In genomic region chr4:133406313-133407056, GRCm38 (mm10) we compare ENCODE assay signal across 14 mouse cellular contexts. TPM values are rescaled to one million over a fixed set of nuclear protein-coding genes. Genes with fewer than 3 reads are reported as not detected.
DNase-seq lines count a peak whose midpoint lies in the region; ATAC-seq and TF ChIP-seq lines count a peak whose summit lies in the region.
"Had no signal": no experiment of that assay in that cellular context is flagged by ENCODE, and none has a peak within 500 bp of the region (broad histone marks: within the 10 kb centered on the region; RNA-seq: fewer than 3 reads in every experiment).

No protein-coding gene starts in this region.

- peak overlapping the region; percentile 82 for H3K27ac ChIP-seq in heart, embryonic 13.5 days (replicated peaks)
- 0 out of 2 replicates have a peak overlapping the region, but pooled peaks have one; percentile 45 for H3K27ac ChIP-seq in midbrain, embryonic 14.5 days (replicated peaks; ENCODE audit: low read depth, low read length)
- H3K27ac ChIP-seq in midbrain, postnatal 0 days (ENCODE audit: low read depth, low read length), result no peak overlapping the region
- H3K27ac ChIP-seq in heart, embryonic 16.5 days (ENCODE audit: low read length), result peak overlapping the region; percentile 55
- no peak overlapping the region for H3K27ac ChIP-seq in midbrain, embryonic 11.5 days (ENCODE audit: low read depth, low read length)

- H3K36me3 ChIP-seq in heart, embryonic 13.5 days, result no peaks in the 10 kb centered on the region
- H3K36me3 ChIP-seq in midbrain, embryonic 14.5 days (ENCODE audit: control insufficient read depth, insufficient read depth, low read length), result no peaks in the 10 kb centered on the region
- H3K36me3 ChIP-seq in midbrain, postnatal 0 days (ENCODE audit: insufficient read depth, low read length), result no peaks in the 10 kb centered on the region
- H3K36me3 ChIP-seq in heart, embryonic 16.5 days (ENCODE audit: control insufficient read depth, insufficient read depth), result no peaks in the 10 kb centered on the region
- H3K36me3 ChIP-seq in midbrain, embryonic 11.5 days (ENCODE audit: control insufficient read depth, insufficient read depth, low read length), result no peaks in the 10 kb centered on the region

- H3K27me3 ChIP-seq in heart, embryonic 13.5 days (replicated peaks), result no peaks in the 10 kb centered on the region
- no peaks in the 10 kb centered on the region for H3K27me3 ChIP-seq in midbrain, embryonic 14.5 days (ENCODE audit: control insufficient read depth, insufficient read depth, low read length)
- H3K27me3 ChIP-seq in midbrain, postnatal 0 days (ENCODE audit: insufficient read depth, low read length), result no peaks in the 10 kb centered on the region
- no peaks in the 10 kb centered on the region for H3K27me3 ChIP-seq in heart, embryonic 16.5 days (ENCODE audit: control insufficient read depth, insufficient read depth, low read length)
- no peaks in the 10 kb centered on the region for H3K27me3 ChIP-seq in midbrain, embryonic 11.5 days (ENCODE audit: control insufficient read depth, insufficient read depth, low read length)
- H3K27me3 ChIP-seq: megakaryocyte, embryonic 14.5 days had no signal

- TF ChIP-seq CTCF in midbrain, postnatal 0 days (IDR thresholded peaks at IDR 0.05), result no peak

- H3K9ac ChIP-seq in heart, embryonic 13.5 days, result peak overlapping the region; percentile 24; the same call in 1 of the 2 replicates
- H3K9ac ChIP-seq in midbrain, embryonic 14.5 days (replicated peaks; ENCODE audit: low read length), result no peak overlapping the region
- H3K9ac ChIP-seq in midbrain, postnatal 0 days (replicated peaks; ENCODE audit: low read length, poor library complexity, severe bottlenecking), result no peak overlapping the region
- 0 out of 2 replicates have a peak overlapping the region, but pooled peaks have one; percentile 27 for H3K9ac ChIP-seq in heart, embryonic 16.5 days (ENCODE audit: low read length)
- H3K9ac ChIP-seq in midbrain, embryonic 11.5 days (ENCODE audit: low read length), result no peak overlapping the region

- ATAC-seq in heart, embryonic 13.5 days (ENCODE audit: extremely low read depth, insufficient number of reproducible peaks, low FRiP score, low TSS enrichment), result no peak
- no peak for ATAC-seq in midbrain, embryonic 14.5 days (ENCODE audit: low FRiP score, low TSS enrichment)
- no peak for ATAC-seq in midbrain, postnatal 0 days (ENCODE audit: low FRiP score)
- ATAC-seq in heart, embryonic 16.5 days (replicated peaks; ENCODE audit: extremely low read depth, insufficient read depth, low FRiP score), result no peak
- ATAC-seq in midbrain, embryonic 11.5 days (ENCODE audit: low FRiP score), result no peak
- ATAC-seq: activated CD4-positive, CD25-positive, alpha-beta regulatory T cell, adult 4 months had no signal

- DNase-seq in heart, adult 18-20 months, result no peak
- no peak for DNase-seq in midbrain, embryonic 14.5 days
- DNase-seq in midbrain, postnatal 0 days (ENCODE audit: low spot score), result no peak
- peak; percentile 78 for DNase-seq in retina, postnatal 1 day
- no peak for DNase-seq in ovary, adult 18-20 months (ENCODE audit: low spot score)
- DNase-seq in midbrain, embryonic 11.5 days (ENCODE audit: low spot score, missing footprints), result no peak
- DNase-seq: cerebellum, adult 11 months; layer of hippocampus, adult 9-11 months; spleen, adult 18-20 months had no signal

- peaks cover 46% of the 10 kb centered on the region for H3K4me1 ChIP-seq in heart, embryonic 13.5 days
- H3K4me1 ChIP-seq in midbrain, embryonic 14.5 days (ENCODE audit: control insufficient read depth, insufficient read depth, low read length), result peaks cover 12% of the 10 kb centered on the region; the same call in 1 of the 2 replicates
- H3K4me1 ChIP-seq in midbrain, postnatal 0 days (ENCODE audit: insufficient read depth, low read length), result no peaks in the 10 kb centered on the region
- peaks cover 35% of the 10 kb centered on the region for H3K4me1 ChIP-seq in heart, embryonic 16.5 days (ENCODE audit: control insufficient read depth, insufficient read depth, low read length)
- H3K4me1 ChIP-seq in midbrain, embryonic 11.5 days (ENCODE audit: control insufficient read depth, insufficient read depth, low read length), result no peaks in the 10 kb centered on the region

- H3K4me2 ChIP-seq in heart, embryonic 13.5 days, result no peak overlapping the region
- H3K4me2 ChIP-seq in midbrain, embryonic 14.5 days (ENCODE audit: low read length), result no peak overlapping the region
- H3K4me2 ChIP-seq in midbrain, postnatal 0 days (ENCODE audit: low read depth, low read length, poor library complexity, severe bottlenecking), result no peak overlapping the region
- no peak overlapping the region for H3K4me2 ChIP-seq in heart, embryonic 16.5 days (ENCODE audit: low read depth, low read length)
- no peak overlapping the region for H3K4me2 ChIP-seq in midbrain, embryonic 11.5 days
- H3K4me2 ChIP-seq: liver, embryonic 11.5 days had no signal

- no peaks in the 10 kb centered on the region for H3K9me3 ChIP-seq in heart, embryonic 13.5 days
- no peaks in the 10 kb centered on the region for H3K9me3 ChIP-seq in midbrain, embryonic 14.5 days (ENCODE audit: control insufficient read depth, low read length)
- H3K9me3 ChIP-seq in midbrain, postnatal 0 days (ENCODE audit: low read length), result no peaks in the 10 kb centered on the region
- no peaks in the 10 kb centered on the region for H3K9me3 ChIP-seq in heart, embryonic 16.5 days (replicated peaks; ENCODE audit: control insufficient read depth, low read length)
- H3K9me3 ChIP-seq in midbrain, embryonic 11.5 days (ENCODE audit: control insufficient read depth, low read length), result no peaks in the 10 kb centered on the region
- H3K9me3 ChIP-seq: megakaryocyte, embryonic 14.5 days had no signal

- H3K4me3 ChIP-seq in heart, embryonic 13.5 days, result no peak overlapping the region
- H3K4me3 ChIP-seq in midbrain, embryonic 14.5 days (replicated peaks; ENCODE audit: low read depth, low read length), result no peak overlapping the region
- no peak overlapping the region for H3K4me3 ChIP-seq in midbrain, postnatal 0 days (ENCODE audit: low read depth, low read length)
- H3K4me3 ChIP-seq in heart, embryonic 16.5 days (ENCODE audit: low read length), result no peak overlapping the region
- no peak overlapping the region for H3K4me3 ChIP-seq in midbrain, embryonic 11.5 days (ENCODE audit: low read depth, low read length)
- H3K4me3 ChIP-seq: megakaryocyte, embryonic 14.5 days had no signal

- WGBS in heart, embryonic 13.5 days, result 40% methylated on average over 8 of the region's 8 CpGs
- 66% methylated on average over 8 of the region's 8 CpGs for WGBS in midbrain, embryonic 14.5 days
- 79% methylated on average over 8 of the region's 8 CpGs for WGBS in midbrain, postnatal 0 days
- WGBS in heart, embryonic 16.5 days, result 52% methylated on average over 8 of the region's 8 CpGs
- WGBS in midbrain, embryonic 11.5 days, result 75% methylated on average over 8 of the region's 8 CpGs

RNA-seq across cellular contexts. Expression of gene Slc9a1, which starts 37.0 kb away (rescaled TPM):
- polyA plus RNA-seq in heart, embryonic 13.5 days (2015; fragmentation: Nextera tagmentation; extraction: Ambion mirVana), result 6.1 and 6.3 TPM in 2 replicates
- 10 to 100 TPM; 17.6 to 19.6 TPM for total RNA-seq in heart, adult 18-20 months (2021)
- 8.2 and 8.3 TPM in 2 replicates for polyA plus RNA-seq in midbrain, embryonic 14.5 days (2014; fragmentation: Nextera tagmentation; extraction: Ambion mirVana)
- total RNA-seq in midbrain, postnatal 0 days (2014; rRNA removed), result 29.5 and 34.9 TPM in 2 replicates
- 11.8 and 12.8 TPM in 2 replicates for polyA plus RNA-seq in midbrain, postnatal 0 days (2015; fragmentation: Nextera tagmentation; extraction: Ambion mirVana)
- polyA plus RNA-seq in heart, embryonic 16.5 days (2015; fragmentation: Nextera tagmentation; extraction: Ambion mirVana), result 7.2 and 8.1 TPM in 2 replicates
- 4.6 and 5.6 TPM in 2 replicates for polyA plus RNA-seq in midbrain, embryonic 11.5 days (2014; fragmentation: Nextera tagmentation; extraction: Ambion mirVana)

RNA-seq across cellular contexts. Expression of gene Wdtc1, which starts 53.2 kb away (rescaled TPM):
- 11.3 and 11.9 TPM in 2 replicates for polyA plus RNA-seq in heart, embryonic 13.5 days (2015; fragmentation: Nextera tagmentation; extraction: Ambion mirVana)
- 10 to 100 TPM; 71.9 to 73.6 TPM for total RNA-seq in heart, adult 18-20 months (2021)
- 21.3 and 24.9 TPM in 2 replicates for polyA plus RNA-seq in midbrain, embryonic 14.5 days (2014; fragmentation: Nextera tagmentation; extraction: Ambion mirVana)
- 43.0 and 54.8 TPM in 2 replicates for total RNA-seq in midbrain, postnatal 0 days (2014; rRNA removed)
- 14.4 and 15.6 TPM in 2 replicates for polyA plus RNA-seq in midbrain, postnatal 0 days (2015; fragmentation: Nextera tagmentation; extraction: Ambion mirVana)
- 13.5 and 13.7 TPM in 2 replicates for polyA plus RNA-seq in heart, embryonic 16.5 days (2015; fragmentation: Nextera tagmentation; extraction: Ambion mirVana)
- 21.0 and 22.2 TPM in 2 replicates for polyA plus RNA-seq in midbrain, embryonic 11.5 days (2014; fragmentation: Nextera tagmentation; extraction: Ambion mirVana)

Comparison
In these comparisons a context has a peak if more than half of its experiments do, and no peak if none do; other contexts are left out.
1. H3K27ac ChIP-seq: peak in heart, embryonic 13.5 days (single experiment), midbrain, embryonic 14.5 days (single experiment) and heart, embryonic 16.5 days (single experiment); none in midbrain, postnatal 0 days (single experiment) and midbrain, embryonic 11.5 days (single experiment).
2. H3K9ac ChIP-seq: peak in heart, embryonic 13.5 days (single experiment) and heart, embryonic 16.5 days (single experiment); none in midbrain, embryonic 14.5 days (single experiment), midbrain, postnatal 0 days (single experiment) and midbrain, embryonic 11.5 days (single experiment).